Mouse (Mus musculus) midbrain, embryonic 10.5 days (tissue): Measurements from ENCODE around the gene Olfr1024. TPM values are rescaled to one million over a fixed set of nuclear protein-coding genes. Genes with fewer than 3 reads are reported as not detected.

Source experiments
- DNase-seq: peaks from one replicate; pipeline ENCODE4 v3.0.0-alpha.2; 2017; ENCODE audit warnings: low spot score
- H3K27ac ChIP-seq: fragments of 300-500 bp; sonication (generic); replicated peaks from 2 replicates; pipeline ENCODE4 v1.5.1; 2016; ENCODE audit warnings: mild to moderate bottlenecking
- H3K27me3 ChIP-seq: fragments of 300-500 bp; sonication (generic); 2 replicates; pipeline ENCODE4 v1.6.1; 2016; ENCODE audit warnings: low read depth, mild to moderate bottlenecking; ENCODE audit not compliant: poor library complexity, severe bottlenecking
- H3K36me3 ChIP-seq: fragments of 300-500 bp; sonication (generic); 2 replicates; pipeline ENCODE4 v1.6.1; 2016; ENCODE audit warnings: mild to moderate bottlenecking, moderate library complexity
- H3K4me1 ChIP-seq: fragments of 300-500 bp; sonication (generic); 2 replicates; pipeline ENCODE4 v1.6.1; 2016
- H3K4me3 ChIP-seq: fragments of 300-500 bp; sonication (generic); 2 replicates; pipeline ENCODE4 v1.5.1; 2016; ENCODE audit warnings: mild to moderate bottlenecking, moderate library complexity
- H3K9me3 ChIP-seq: fragments of 300-500 bp; sonication (generic); replicated peaks from 2 replicates; pipeline ENCODE4 v1.6.1; 2016; ENCODE audit warnings: mild to moderate bottlenecking
- WGBS: fragments of 180-500 bp; shearing (Covaris S2); methylation state at CpG from one replicate; pipeline ENCODE4 v1.1.7; 2016; 5-methylcytosine and 5-hydroxymethylcytosine counted together
- polyA plus RNA-seq: library from polyadenylated mRNA; unstranded; fragments of >200 nt; fragmentation: Nextera tagmentation; extraction: Ambion mirVana; gene quantifications from 2 replicates; pipeline ENCODE4 v1.2.1, GENCODE M21; 2016

The Olfr1024 gene
- not detected in 2 replicates for polyA plus RNA-seq

DNA sequence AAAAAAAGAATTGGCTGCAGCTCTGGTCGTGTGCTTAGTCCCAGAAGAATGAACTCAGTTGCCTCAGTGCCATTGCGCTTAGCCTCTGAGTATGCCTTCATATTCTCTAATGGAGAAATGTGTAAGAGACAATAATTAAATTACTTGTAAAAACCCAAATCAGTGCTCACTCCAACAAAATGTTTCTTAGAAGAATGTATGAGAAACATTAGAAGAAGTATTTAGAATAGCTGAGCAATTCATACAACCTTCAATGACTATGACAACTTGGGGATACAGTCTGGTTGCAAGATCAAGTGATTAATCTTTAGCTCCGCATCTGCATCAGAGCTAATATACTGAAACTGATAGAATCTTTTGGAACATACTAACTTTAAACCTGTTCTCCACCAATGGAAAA is at the start of gene Olfr1024:
Gene Olfr1024 (minus strand): TSS at position 101 of the 400 bp plus-strand sequence.
- no peaks in the 10 kb centered on the region for H3K27me3 ChIP-seq
- no peaks in the 10 kb centered on the region for H3K36me3 ChIP-seq
- DNase-seq = no peak
- 87% methylated on average over 3 of the region's 3 CpGs for WGBS
- H3K4me3 ChIP-seq = no peak within 1 kb of the TSS
- H3K4me1 ChIP-seq = no peaks in the 10 kb centered on the region
- H3K9me3 ChIP-seq = peaks cover 5% of the 10 kb centered on the region; the same call in 1 of the 2 replicates
- no peak within 1 kb of the TSS for H3K27ac ChIP-seq

DNA sequence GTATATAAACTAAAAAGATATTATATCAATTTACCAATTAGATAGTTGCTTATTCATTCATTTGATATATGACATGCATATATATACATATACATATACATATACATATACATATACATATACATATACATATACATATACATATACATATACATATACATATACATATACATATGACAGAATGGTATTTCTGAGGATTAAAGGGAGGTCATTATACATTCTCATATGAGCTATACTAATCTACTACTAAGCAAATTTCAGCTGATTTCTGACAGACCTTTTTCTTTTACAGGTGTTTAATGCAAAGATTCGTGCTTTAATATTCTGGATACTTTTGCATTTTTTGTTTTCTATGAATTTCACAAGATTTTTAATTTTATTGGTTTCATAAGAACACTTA is 45.3 kb upstream of the Olfr1024 start, which contains the start of gene Olfr1028:
Gene Olfr1028 (plus strand): TSS at position 301 of the 400 bp plus-strand sequence.
- H3K4me3 ChIP-seq = no peak within 1 kb of the TSS
- no peaks in the 10 kb centered on the region for H3K36me3 ChIP-seq
- WGBS = 88% methylated on average over 1 of the region's 1 CpGs
- H3K27ac ChIP-seq = no peak within 1 kb of the TSS
- no peaks in the 10 kb centered on the region for H3K27me3 ChIP-seq
- no peaks in the 10 kb centered on the region for H3K4me1 ChIP-seq
- no peaks in the 10 kb centered on the region for H3K9me3 ChIP-seq
- no peak for DNase-seq

DNA sequence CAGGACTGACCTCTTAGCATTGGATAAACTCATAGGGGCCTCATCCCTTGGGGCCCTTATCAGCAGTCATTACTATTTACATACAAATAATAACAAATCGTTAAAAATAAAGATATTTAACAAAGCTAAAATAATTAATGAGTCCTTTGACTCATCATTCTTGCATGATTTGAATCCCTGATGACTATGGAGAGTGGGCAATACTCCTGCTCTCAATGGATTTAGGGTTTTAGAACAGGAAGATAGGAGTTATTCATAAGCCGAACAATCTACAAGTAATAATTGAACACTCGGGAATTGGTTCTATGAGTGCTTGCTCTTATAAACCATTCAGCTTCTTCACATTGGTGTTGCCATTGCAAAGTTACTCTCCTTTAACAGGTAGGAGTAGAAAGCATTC is 16.4 kb upstream of the Olfr1024 start, which contains the start of gene Olfr1026:
Gene Olfr1026 (plus strand): TSS at position 301 of the 400 bp plus-strand sequence.
- H3K4me1 ChIP-seq = no peaks in the 10 kb centered on the region
- no peak within 1 kb of the TSS for H3K27ac ChIP-seq
- H3K27me3 ChIP-seq = no peaks in the 10 kb centered on the region
- no peak within 1 kb of the TSS for H3K4me3 ChIP-seq
- no peaks in the 10 kb centered on the region for H3K36me3 ChIP-seq
- 91% methylated on average over 3 of the region's 3 CpGs for WGBS
- no peaks in the 10 kb centered on the region for H3K9me3 ChIP-seq
- DNase-seq = no peak

DNA sequence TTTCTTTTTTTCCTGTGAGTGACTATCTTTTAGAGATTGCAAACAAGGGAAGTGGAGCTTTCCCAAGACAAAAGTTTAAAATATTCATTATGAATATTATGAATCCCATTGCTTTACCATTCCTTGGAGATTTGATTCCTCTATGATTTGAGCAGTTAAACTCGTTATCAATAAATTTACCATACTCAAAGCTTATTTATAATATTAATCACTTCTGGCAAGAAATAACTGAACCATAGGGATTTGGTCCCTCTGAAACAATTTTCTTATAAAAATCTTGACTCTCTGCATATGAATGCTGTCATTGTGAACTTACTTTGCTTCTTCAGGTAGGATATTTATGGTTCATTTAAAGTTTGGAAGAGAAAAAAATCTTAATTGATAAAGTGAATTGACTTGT is 10.0 kb upstream of the Olfr1024 start, which contains the start of gene Olfr1025-ps1:
Gene Olfr1025-ps1 (plus strand): TSS at position 301 of the 400 bp plus-strand sequence.
- Histone ChIP-seq H3K4me3 (no peak within 1 kb of the TSS), H3K4me1 (no peaks in the 10 kb centered on the region), H3K27me3 (no peaks in the 10 kb centered on the region), H3K27ac (no peak within 1 kb of the TSS), H3K9me3 (no peaks in the 10 kb centered on the region), H3K36me3 (no peaks in the 10 kb centered on the region)
- DNase-seq = no peak
- 72% methylated on average over 1 of the region's 1 CpGs for WGBS

DNA sequence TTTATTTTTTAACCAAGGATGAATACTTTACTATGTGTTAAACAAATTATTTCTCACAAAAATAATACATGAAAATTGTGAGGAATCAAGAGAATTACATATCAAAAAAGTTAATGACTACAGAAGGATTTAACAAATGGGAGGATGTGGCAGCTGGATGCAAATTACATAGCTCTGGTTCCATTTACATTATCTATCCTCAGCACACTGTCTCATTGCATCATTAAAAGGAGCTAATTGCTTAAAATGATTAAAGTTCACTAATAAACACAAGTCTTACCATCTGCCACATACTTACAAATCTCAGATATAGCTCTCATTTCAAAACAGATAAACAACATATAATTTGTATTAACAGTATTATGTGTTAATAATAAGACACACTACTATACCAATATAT is 8.3 kb upstream of the Olfr1024 start:
- no peak overlapping the region for H3K27ac ChIP-seq
- no peaks in the 10 kb centered on the region for H3K36me3 ChIP-seq
- no peaks in the 10 kb centered on the region for H3K27me3 ChIP-seq
- H3K4me3 ChIP-seq = no peak overlapping the region
- DNase-seq = no peak
- H3K4me1 ChIP-seq = no peaks in the 10 kb centered on the region
- no peaks in the 10 kb centered on the region for H3K9me3 ChIP-seq

DNA sequence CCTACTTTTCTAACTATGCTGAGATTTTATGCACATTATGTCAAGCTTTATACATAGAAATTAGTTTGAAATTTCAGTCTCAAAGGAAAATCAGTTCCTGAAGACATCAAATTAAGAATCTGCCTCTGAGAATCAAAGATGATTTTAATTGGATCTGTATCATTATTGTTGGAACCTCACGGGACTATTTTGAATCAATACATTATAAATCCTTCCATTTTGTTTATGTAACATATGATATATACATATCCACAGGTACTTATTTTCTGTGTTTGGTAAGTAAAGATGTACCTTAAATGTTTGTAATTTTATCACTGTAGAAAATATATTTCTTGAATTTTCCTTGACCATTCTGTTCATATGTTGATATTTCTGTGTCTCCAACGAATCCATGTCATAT is 19.5 kb downstream of the Olfr1024 start, which contains the start of gene Olfr1023:
Gene Olfr1023 (plus strand): TSS at position 301 of the 400 bp plus-strand sequence.
- Histone ChIP-seq H3K36me3 (no peaks in the 10 kb centered on the region), H3K4me1 (no peaks in the 10 kb centered on the region), H3K9me3 (no peaks in the 10 kb centered on the region), H3K27ac (no peak within 1 kb of the TSS), H3K4me3 (no peak within 1 kb of the TSS), H3K27me3 (no peaks in the 10 kb centered on the region)
- DNase-seq = no peak
- WGBS = 86% methylated on average over 2 of the region's 2 CpGs

DNA sequence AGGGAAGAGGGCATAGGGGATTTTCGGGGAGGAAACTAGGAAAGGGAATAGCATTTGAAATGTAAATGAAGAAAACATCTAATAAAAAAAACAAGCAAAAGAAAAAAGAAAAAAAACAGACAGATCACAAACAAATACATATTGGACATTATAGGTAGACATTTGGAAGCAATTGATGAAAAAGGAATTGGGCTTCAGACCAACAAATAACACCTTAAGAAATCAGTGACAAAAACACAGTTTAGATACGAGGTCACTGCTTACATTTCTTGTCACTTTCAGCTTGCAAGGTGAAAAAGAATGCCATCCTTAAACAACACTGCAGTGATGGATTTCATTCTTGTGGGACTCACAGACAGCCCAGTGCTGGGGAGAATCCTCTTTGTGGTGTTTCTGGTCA is 36.6 kb downstream of the Olfr1024 start, which contains the start of gene Olfr1022:
Gene Olfr1022 (plus strand): TSS at position 301 of the 400 bp plus-strand sequence.
- no peaks in the 10 kb centered on the region for H3K36me3 ChIP-seq
- no peak within 1 kb of the TSS for H3K27ac ChIP-seq
- DNase-seq = no peak
- no peaks in the 10 kb centered on the region for H3K4me1 ChIP-seq
- no peak within 1 kb of the TSS for H3K4me3 ChIP-seq
- no peaks in the 10 kb centered on the region for H3K27me3 ChIP-seq
- WGBS = 71% methylated on average over 2 of the region's 2 CpGs
- H3K9me3 ChIP-seq = no peaks in the 10 kb centered on the region

Other genes with a start within 250 kb of the Olfr1024 start
- gene Olfr154, start 240.6 kb downstream of the Olfr1024 start, polyA plus RNA-seq = not detected in 2 replicates
- gene Olfr1006, start 226.3 kb downstream of the Olfr1024 start, polyA plus RNA-seq = not detected in 2 replicates
- not detected in 2 replicates for gene Olfr1008, start 215.6 kb downstream of the Olfr1024 start, polyA plus RNA-seq
- gene Olfr1009, start 189.6 kb downstream of the Olfr1024 start, polyA plus RNA-seq = not detected in 2 replicates
- gene Olfr1012, start 142.3 kb downstream of the Olfr1024 start, polyA plus RNA-seq = not detected in 2 replicates
- not detected in 2 replicates for gene Olfr1013, start 138.0 kb downstream of the Olfr1024 start, polyA plus RNA-seq
- gene Olfr1014, start 132.3 kb downstream of the Olfr1024 start, polyA plus RNA-seq = not detected in 2 replicates
- gene Olfr1015, start 123.0 kb downstream of the Olfr1024 start, polyA plus RNA-seq = not detected in 2 replicates
- not detected in 2 replicates for gene Olfr1016, start 102.5 kb downstream of the Olfr1024 start, polyA plus RNA-seq
- not detected in 2 replicates for gene Olfr1018, start 86.6 kb downstream of the Olfr1024 start, polyA plus RNA-seq
- not detected in 2 replicates for gene Olfr1019, start 59.6 kb downstream of the Olfr1024 start, polyA plus RNA-seq
- gene Olfr1020, start 58.0 kb downstream of the Olfr1024 start, polyA plus RNA-seq = not detected in 2 replicates
- gene Olfr1022, start 36.5 kb downstream of the Olfr1024 start, polyA plus RNA-seq = not detected in 2 replicates
- not detected in 2 replicates for gene Olfr1023, start 19.4 kb downstream of the Olfr1024 start, polyA plus RNA-seq
- gene Olfr1025-ps1, start 10.1 kb upstream of the Olfr1024 start, polyA plus RNA-seq = not detected in 2 replicates
- not detected in 2 replicates for gene Olfr1026, start 16.5 kb upstream of the Olfr1024 start, polyA plus RNA-seq
- gene Olfr1028, start 45.4 kb upstream of the Olfr1024 start, polyA plus RNA-seq = not detected in 2 replicates
- gene Olfr1029, start 68.8 kb upstream of the Olfr1024 start, polyA plus RNA-seq = not detected in 2 replicates
- not detected in 2 replicates for gene Olfr1030, start 74.2 kb upstream of the Olfr1024 start, polyA plus RNA-seq
- gene Olfr1031, start 85.3 kb upstream of the Olfr1024 start, polyA plus RNA-seq = not detected in 2 replicates
- not detected in 2 replicates for gene Olfr1032, start 100.5 kb upstream of the Olfr1024 start, polyA plus RNA-seq
- not detected in 2 replicates for gene Olfr1033, start 115.6 kb upstream of the Olfr1024 start, polyA plus RNA-seq
- gene Olfr1034, start 140.8 kb upstream of the Olfr1024 start, polyA plus RNA-seq = not detected in 2 replicates
- gene Olfr1036, start 168.9 kb upstream of the Olfr1024 start, polyA plus RNA-seq = not detected in 2 replicates
- not detected in 2 replicates for gene Olfr1037, start 182.3 kb upstream of the Olfr1024 start, polyA plus RNA-seq
- gene Olfr1039, start 230.9 kb upstream of the Olfr1024 start, polyA plus RNA-seq = not detected in 2 replicates
- gene Olfr1040, start 241.7 kb upstream of the Olfr1024 start, polyA plus RNA-seq = not detected in 2 replicates